Mouse (Mus musculus) kidney, postnatal 4 days (tissue): ENCODE results near the gene Emp2.
"Not testable (repeated sequence)": the region's sequence is repeated elsewhere in the genome, so short reads cannot be mapped to it uniquely, and the experiment has no call there.

Experiments
- DNase-seq, 2 experiments: peaks; one replicate each; pipeline ENCODE4 v3.0.0; 2021; ENCODE audit warnings: mixed read lengths in 2 of 2

Emp2 gene

DNA sequence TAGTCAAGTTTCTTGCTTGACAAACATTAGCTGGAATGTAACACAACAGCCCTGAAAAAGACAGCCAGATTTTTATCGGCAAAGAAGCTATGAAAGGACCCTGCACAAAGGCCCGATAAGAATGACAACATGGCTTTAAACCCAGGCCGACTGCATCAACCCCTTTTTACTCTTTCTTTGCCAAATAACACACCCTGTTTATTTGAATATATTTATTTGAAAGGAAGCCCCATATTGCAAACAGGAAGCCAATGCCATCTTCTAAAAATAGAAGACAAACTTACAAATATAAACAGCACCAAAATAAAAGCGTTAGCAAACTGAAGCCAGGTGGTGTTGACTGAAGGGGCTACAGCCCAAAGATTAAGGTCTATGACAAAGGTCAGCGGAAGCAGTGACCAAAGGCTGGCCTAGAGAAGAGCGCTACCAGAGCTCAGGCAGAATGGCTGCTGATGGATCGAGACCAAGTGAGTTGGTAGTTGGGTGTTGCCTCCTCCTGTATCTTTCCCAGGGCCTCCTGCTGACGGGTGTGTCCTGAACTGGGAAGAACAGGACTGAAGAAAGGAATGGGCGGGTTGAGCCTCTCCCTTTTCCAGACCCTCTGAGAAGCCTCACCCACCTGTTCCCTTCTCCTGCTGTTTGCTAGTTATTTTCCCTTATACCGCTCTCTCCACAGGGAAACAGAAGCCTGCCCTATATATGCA, 2.9 kb upstream of the Emp2 start:
- no peak for DNase-seq

DNA sequence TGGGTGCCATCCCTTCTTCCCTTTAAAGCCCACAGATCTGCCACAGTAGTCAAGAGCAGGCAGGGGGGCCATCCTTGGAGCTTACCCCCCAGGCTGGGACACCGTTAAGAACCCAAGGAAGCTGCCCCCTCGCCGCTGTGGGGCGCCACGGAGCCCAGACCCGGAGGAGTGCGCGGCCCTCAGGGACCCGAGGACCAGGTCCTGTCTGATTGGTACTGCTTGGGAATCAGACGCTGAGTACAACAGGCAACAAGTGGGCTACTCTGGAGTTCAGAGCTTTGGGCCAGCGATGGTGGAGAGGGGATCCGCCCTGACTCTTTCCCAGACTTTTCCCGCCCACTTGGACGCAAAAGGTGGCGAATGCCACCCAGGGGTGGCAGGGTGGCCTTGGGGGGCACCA, 542 bp downstream of the Emp2 start:
- peak; percentile 20 to 55 for DNase-seq

DNA sequence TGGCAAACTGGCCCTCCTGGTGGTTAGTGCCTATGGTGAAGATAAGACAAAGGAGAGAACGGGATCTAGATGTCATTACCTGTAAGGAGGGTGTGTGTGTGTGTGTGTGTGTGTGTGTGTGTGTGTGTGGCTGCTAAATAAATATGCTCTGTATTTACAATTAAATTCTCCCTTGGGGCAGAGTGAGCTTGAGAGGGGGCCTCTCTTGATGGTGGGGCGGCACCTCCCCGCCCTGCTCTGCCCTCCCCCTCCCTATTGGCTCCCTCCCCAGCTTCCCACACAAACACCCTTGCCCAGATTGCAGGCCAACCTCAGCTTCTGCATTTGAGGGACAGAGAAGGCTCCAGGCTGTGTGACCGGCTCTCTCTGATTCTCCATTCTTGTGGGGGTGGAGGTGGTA, 1.8 kb downstream of the Emp2 start:
- DNase-seq, result no peak

DNA sequence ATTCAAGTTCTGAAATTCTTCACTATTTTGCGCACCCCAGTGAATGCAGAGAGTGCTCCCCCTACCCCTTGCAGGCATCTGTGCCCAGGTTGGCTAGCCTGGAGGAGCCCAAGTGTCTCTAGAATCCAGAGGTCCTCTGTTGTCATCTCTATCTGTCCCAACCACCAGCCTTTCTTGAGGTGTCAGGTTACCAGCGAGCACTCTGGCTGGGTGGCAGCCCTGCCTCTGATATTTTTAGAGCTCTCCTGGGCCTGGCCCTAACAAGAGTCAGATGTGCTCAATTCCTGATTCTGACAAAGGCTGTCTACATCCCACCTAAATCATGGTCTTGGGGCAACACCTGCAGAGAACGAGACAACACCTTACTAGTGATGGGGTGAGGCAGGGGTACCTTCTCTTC, 2.7 kb downstream of the Emp2 start:
- DNase-seq, result no peak

DNA sequence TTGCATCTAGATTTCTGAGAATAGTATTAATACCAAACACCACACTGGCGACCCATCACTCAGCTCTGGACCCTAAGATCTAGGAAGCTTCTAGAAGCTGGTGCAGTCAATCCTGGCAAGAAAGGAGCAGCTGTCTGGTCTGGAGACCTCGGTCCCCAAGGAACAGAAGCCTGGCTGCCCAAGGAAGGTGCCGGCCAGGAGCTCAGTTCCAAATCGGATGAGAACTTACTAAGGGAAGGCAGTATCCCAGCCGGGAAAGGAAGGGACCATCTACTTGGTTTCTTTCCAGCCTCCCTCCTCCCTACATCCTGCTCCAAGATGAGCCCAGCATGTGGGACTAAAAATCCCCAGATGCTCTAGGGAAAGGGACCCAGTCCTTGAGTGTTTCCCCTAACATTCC, 3.3 kb downstream of the Emp2 start:
- no peak for DNase-seq

DNA sequence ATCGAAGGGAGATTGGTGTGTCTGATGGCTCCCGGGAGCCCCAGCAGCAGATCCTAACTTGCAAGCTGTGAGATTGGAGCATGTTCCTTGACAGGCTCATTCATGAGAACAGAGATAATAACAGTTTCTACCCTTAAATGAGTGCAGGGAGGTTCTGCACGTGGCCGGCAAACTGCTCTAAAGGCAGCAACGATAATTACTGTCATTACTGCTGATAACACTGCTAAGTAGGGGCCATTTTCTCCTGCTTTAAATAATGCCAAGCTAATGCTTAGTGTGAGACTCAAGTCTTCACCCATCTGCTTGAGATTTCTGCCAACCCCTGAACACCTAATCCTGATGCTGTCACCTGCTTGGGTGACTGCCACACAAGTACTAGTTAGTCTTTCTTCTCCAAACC, 6.4 kb downstream of the Emp2 start:
- DNase-seq, result no peak

DNA sequence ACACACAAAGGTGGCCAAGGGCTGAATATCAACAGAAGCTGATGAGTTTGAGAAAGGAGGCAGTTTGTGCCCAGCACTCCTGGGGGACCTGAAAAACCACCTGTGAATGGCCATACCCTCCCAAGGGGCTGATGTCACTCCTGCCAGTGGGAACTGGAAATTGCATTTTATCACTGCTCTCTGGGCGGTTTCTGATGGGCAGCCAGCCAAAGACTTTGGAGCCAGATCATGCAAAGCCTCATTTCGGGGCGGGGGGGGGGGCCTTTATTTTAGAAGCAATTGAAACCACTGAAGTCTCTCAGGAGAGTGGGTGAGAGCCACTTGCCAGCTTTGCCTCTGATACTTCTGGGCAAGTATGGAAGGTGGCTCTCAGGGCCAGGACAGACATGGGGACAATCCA, 7.7 kb downstream of the Emp2 start:
- DNase-seq, result peak; percentile 44 to 61

DNA sequence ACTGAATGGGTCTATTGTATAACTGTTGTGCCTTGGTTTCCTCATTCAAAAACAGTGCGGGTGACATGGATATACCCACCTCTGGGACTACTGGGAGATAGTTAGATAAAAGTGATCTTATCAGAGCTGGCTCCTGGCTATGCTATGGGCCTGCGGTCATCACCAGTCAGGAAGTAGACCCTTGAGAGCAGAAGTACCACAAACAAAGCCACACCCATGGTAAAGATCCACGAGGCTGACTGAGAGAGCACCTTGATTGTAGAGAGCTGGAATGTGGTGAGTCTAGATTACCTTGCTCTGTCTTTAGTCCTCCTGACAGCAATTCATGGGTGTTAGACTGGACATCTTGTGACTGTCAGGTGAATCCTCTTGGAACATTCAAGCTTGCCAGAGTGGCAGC, 12.4 kb downstream of the Emp2 start:
- DNase-seq, result no peak

DNA sequence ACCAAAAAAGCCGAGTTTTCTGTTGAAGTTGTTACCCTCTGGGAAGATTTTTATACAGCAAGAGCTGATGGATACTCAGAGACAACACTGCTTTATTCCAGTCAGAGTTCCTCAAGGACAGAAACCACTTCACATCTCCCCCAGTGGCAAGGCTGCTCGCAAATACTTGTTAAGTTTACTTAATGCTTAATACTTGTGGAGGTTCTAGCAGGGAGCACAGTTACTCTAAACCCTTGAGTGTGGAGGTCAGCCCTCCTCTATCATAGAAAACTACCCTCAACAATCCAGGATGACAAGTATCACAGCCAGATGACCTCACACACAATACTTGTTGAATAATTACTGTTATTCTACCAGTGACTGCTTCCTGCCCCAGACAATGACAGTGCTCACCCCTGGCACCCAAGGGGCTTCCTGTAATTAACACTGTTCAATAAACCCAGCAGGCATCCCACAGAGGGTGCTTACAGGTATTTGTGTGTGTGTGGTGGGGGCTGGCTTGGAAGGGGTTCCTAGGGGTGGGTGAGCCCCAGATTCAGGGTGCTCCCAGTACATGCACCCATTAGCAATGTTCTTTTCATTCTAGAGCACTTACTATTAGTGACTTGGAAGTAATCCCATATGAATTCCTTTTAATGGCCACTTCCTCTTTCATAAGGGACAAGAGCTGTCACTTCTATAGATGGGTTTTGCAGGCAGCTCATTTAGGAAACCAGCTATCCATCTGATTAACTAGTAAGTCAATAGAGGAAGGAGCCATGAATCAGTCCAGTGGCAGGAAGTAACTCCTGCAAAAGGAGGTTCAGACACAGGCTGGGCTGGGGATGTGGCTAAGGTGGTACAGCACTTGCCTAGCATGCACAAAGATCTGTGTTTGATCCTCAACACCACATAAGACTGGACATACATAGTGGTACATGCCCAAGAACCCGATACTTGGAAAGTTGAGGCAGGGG, 13.3 kb downstream of the Emp2 start:
- no peak for DNase-seq

DNA sequence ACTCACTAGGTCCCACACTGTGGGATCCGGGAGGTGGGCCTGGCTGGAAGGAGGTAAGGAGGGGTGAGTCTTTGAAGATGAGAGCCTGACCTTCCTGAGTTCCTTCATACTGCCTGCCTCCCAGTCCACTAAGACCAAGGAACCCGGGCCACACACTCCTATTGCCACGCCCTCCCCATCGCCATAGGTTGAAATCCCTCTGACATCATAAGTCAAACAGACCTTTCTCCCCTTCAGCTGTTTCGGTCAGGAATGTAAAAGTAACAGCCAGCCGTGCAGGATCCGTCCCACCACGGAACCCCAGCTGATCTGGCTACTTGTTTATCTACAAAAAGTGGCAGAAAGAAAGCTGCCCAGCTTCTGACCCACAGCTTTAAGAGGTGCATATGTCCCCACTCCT, 14.1 kb downstream of the Emp2 start:
- DNase-seq, result peak in 1 of 2 experiments; percentile 31

DNA sequence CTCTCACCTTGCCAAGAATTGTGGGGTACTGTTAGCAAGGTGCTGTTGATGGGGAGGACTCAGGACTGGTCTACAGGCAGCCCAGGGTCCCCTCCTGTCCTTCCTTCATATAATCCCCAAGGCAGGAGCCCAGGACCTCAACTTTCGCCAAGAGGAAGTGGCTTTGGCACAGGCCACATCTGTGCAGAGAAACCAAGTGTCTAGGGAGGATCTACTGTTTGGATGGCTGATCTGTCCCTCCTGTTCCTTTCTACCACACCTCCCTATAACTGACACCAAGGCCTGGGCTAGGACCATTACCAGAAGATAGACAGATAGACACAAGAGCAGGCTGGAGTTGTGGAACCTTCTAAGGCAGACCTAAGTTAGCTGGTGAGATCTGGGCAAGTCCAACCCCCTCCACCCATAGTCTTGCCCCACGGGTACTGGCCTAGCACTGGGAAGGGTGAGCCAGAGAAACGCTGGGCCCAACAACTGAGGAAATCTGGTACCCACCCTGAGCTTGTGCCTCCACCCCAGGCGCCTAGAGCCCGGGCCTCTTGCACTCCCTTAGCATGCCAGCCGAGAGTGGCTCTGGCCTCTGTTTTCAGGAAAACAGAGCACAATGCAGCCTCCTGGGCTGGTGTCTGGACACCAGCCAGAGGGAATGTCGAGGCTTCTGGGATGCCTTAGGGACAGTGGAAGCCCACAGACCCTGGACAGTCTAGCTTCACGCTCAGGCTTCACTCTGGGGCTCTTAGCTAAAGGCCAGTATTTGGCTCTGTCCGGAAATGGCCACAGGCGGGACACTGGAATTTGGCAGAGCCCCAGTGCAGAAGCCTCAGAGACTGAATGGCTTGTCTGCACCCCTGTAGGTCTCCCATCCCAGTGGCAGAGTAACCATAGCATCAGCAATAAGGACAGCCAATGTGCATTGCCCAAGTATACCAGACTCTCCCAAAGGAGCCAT, 15.8 kb downstream of the Emp2 start:
- peak in 1 of 2 experiments; percentile 38 for DNase-seq

DNA sequence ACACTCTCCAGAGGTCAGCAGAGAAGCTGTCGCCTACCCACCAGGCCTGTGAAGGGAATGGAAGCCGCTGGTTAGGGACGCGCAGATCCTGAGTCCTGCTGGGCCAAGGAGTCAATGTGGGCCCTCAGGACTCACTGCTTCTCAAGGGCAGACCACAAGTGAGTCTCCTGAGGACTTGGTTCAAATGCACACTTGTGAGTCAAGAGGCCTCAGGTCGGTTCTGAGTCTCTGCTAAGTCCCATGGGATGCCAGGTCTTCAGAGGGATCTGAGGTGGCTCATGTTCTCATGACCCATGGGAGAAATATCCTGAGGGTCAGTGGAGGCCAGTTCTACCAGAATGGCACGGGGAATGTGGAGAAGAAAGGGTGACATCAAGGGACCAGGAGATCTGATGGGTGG, 25.7 kb downstream of the Emp2 start:
- DNase-seq, result no peak

DNA sequence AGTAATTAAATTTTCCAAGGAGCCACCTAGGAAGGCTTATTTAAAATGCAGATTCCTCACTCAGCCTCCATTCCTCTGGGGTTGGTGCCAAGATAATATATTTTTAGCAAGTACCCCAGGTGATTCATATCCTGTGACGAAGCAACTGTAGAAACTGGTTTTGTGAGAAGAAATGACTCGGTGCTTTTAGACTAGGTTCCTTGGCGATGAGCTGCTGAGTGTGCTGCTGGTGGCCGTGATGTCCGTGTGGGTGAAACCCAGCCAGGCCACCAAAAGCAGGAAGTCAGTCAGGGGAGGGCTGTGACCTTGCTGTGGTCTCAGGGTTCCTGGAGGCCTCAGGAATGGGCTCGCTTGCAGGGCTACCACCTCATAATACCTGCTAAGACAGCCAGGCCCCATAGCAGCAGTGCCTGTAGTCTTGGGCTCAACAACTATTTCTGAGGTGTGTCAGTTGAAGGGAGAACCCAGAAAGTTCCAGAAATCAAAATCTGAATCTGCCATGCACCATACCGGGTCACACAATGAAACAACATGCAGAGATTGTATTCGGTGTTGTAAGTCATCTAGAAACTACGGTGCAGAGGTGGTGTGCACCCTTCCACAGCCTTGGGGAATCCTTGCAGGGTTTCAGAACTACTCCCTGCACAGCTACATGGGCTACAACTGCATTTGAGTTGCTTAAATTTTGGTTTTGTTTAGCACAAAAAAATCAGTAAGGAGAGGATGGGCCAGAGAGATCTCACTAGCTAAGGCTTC, 27.1 kb downstream of the Emp2 start:
- DNase-seq, result no peak

DNA sequence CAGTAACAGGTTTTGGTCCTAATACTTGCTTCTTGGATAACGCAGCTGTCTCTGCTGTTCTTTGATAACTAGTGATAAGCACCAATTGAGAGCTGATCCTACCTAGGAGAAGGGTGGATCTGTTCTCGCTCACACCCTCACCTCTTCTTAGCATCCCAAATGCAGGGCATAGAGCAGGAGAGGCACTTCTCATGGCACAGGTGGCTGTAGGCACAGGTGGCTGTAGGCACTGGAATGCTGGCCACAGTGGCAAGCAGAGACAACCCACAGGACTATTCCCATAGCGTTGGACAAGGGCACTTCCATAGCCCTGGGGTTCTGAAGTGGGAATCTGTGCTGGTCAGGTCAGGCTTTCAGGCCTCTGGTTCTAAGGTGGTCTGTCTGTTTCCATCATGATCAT, 31.9 kb downstream of the Emp2 start:
- no peak for DNase-seq

DNA sequence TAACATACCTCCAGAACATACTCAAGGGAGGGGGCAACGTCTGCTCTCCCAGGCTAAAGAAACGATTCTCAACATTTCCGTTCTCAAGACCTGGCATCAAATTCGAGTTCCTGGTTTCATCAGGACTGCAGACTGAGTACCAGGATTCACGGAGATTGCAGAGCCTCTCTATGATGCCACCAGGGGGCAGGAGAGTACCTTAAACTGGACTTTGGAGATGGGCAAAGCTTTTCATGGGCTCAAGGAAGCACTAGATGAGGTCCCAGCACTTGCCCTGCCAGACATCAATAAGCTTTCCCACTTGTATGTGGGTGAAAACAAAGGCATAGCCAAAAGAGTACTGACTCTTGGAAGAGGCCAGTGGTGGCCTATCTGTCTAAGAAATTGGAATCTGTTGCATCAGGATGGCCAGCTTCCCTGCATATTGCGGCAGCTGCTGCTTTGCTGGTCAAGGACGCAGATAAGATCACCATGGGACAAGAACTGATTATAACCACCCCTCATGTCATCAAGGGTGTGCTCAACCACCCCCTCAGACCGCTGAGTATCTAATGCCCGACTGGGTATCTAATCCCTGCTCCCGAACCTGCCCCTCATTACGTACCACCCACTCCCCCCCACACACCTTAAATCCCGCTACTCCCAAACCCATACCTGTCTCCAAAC, 33.3 kb downstream of the Emp2 start:
- DNase-seq, result peak; percentile 88 to 89

DNA sequence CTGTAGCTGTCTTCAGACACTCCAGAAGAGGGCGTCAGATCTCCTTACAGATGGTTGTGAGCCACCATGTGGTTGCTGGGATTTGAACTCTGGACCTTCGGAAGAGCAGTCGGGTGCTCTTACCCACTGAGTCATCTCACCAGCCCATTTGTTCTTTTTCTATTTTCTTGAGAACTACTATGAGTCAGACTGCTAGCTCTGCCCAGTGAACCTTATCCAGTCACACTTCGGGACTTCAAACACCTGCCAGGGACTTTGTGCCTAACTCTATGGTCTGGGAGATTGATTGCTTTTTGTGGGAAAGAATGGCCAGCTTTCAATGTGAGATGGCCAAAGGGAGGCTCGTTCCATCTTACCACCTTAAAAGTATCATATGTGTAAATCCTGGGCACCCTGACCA, 37.0 kb downstream of the Emp2 start:
- DNase-seq, result not testable (repeated sequence)

DNA sequence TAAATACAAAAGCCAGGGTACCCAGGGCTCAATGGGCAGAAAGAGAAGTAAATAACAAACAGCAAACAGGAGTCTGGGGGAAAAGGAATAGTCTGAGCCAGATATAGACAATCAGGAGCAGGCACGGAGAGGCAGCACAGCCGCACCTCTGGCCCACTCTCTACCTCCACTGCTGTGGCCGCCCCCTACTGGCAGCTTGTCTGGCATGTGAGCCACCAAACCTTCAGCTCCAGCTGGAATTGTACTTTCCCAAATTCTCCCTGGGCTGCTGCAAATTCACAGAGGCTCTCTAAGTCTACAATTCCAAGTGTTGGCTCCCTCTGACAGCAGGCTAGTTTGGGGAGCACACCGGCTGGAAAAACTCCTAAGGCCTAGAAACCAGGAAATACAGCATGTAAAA, 39.3 kb downstream of the Emp2 start:
- peak in 1 of 2 experiments; percentile 31 for DNase-seq

DNA sequence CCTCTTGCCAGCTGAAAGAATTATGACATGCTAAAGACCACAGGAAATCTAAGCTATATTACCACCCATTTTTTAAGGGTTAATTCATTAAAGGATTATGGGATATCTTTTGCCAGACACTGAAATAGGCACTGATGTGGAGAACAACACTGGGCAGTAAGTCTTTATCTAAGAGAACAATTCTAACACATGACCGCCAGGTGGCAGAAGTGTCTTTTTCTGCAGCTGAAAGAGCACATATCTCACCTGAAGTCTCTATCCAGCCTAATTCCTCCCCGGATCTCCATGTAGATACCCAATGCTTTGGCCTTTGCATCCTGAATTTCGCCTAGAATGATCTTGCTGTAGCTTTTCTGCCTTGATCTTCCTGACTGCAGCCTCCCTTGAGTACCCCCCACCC, 41.5 kb downstream of the Emp2 start:
- peak; percentile 77 to 78 for DNase-seq

DNA sequence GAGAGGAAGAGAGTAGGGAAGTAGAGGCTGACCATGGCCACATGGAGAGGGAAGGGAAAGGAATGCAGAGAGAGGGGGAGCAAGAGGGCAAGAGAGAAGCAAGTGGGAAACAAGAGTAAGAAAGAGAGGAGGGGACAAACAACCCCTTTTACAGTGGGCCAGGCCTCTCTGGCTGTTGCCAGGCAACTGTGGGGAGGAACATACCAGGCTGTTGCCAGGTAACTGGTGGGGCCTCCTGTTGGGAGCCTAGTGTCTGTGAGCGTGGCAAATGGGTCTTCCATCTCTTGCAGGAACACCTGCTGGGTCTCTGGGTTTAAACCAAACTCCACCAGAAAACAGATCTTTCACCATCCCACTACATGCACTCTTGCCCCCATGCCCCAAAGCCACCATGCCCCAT, 59.8 kb downstream of the Emp2 start:
- DNase-seq, result no peak

DNA sequence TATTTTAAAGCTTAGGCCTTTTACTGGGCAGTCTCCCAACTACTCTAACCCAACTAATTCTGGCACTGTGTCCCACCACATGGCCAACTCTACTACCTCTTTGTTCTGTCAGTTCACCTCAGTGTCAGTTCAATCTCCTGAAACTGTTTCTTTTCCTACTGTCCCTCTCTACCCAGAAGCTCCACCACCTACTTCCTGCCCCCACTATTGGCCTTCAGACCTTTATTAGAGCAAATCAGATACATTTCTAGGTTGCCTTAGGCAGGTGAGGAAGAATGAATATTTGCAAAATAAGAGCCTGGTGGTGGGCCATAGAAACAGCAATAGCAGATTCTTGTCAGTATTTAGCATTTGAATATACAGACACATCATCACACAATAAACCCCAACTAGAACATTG, 77.2 kb downstream of the Emp2 start:
- no peak for DNase-seq
